Mouse (Mus musculus): ENCODE results near the gene Gm20388. TPM values are rescaled to one million over a fixed set of nuclear protein-coding genes. Genes with fewer than 3 reads are reported as not detected.

Gene Gm20388
- total RNA-seq, 1 experiment: 27.0 TPM

- Histone ChIP-seq H3K27ac (ENCODE audit: insufficient read depth, low read depth, low read length, poor library complexity, severe bottlenecking) (no peak overlapping the region), H3K36me3 (ENCODE audit: control insufficient read depth, insufficient read depth, low read length, poor library complexity, severe bottlenecking) (no peaks in the 10 kb centered on the region), H3K9ac (ENCODE audit: insufficient read depth, low read depth, low read length, poor library complexity, severe bottlenecking) (no peak overlapping the region), H3K4me1 (ENCODE audit: control insufficient read depth in 2 of 2, insufficient read depth in 2 of 2, low read length in 2 of 2, poor library complexity in 1 of 2) (no peaks in the 10 kb centered on the region; a peak in 1 of 4 replicates), H3K4me3 (ENCODE audit: insufficient read depth in 1 of 2, low read depth in 1 of 2, low read length in 2 of 2, poor library complexity in 1 of 2, severe bottlenecking in 1 of 2) (no peak overlapping the region), H3K9me3 (ENCODE audit: control insufficient read depth, insufficient read depth, low read depth, low read length) (no peaks in the 10 kb centered on the region)
- DNase-seq (ENCODE audit: low read depth, low spot score): no peak
- TF ChIP-seq ZNF384 (IDR thresholded peaks at IDR 0.05; ENCODE audit: low read depth, low read length) (no peak), HCFC1 (IDR thresholded peaks at IDR 0.05; ENCODE audit: borderline replicate concordance, insufficient read depth, low read length) (no peak), ZC3H11A (IDR thresholded peaks at IDR 0.05; ENCODE audit: borderline replicate concordance, low read depth, low read length) (no peak), MAFK (IDR thresholded peaks at IDR 0.05; ENCODE audit: insufficient read depth, low read depth, low read length) (no peak), CHD2 (IDR thresholded peaks at IDR 0.05; ENCODE audit: low read depth, low read length) (no peak)
- in situ Hi-C loops (cut with MboI; ENCODE audit: low sequenced_read_pairs in 2 of 2, unreplicated experiment in 2 of 2): no loop called here
Observed at GRCm38 (mm10) chr8:122836696-122837095, 2926.1 kb downstream of the Gm20388 start.

DNA sequence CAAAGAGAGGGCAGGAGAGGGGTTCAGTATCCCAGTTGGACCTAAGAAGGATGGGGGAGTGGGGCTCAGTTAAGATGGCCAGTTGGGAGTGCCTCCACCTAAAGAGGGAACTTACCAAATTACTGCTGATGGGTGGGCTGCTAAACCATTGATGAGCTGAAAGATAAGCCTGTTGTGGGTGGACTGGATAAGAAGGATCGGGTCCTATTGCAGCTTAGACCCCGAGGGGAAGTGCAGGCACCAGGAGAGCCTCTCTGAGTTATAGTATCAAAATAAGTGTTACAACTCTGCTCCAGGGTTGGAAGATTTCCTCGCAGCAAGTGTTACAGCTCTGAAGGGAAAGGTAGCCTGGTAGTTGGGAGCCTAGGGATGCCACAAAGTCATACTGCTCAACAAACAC lies 2933.5 kb downstream of the Gm20388 start:
- Histone ChIP-seq H3K4me1 (ENCODE audit: control insufficient read depth in 2 of 2, insufficient read depth in 2 of 2, low read length in 2 of 2, poor library complexity in 1 of 2) (0 out of 4 replicates have a peak, but pooled peaks cover 0 to under 1% of the 10 kb centered on the region in 2 experiments), H3K27ac (ENCODE audit: insufficient read depth, low read depth, low read length, poor library complexity, severe bottlenecking) (no peak overlapping the region), H3K9me3 (ENCODE audit: control insufficient read depth, insufficient read depth, low read depth, low read length) (no peaks in the 10 kb centered on the region), H3K9ac (ENCODE audit: insufficient read depth, low read depth, low read length, poor library complexity, severe bottlenecking) (no peak overlapping the region), H3K4me3 (ENCODE audit: insufficient read depth in 1 of 2, low read depth in 1 of 2, low read length in 2 of 2, poor library complexity in 1 of 2, severe bottlenecking in 1 of 2) (no peak overlapping the region), H3K36me3 (ENCODE audit: control insufficient read depth, insufficient read depth, low read length, poor library complexity, severe bottlenecking) (no peaks in the 10 kb centered on the region)
- no peak for TF ChIP-seq ZNF384 (IDR thresholded peaks at IDR 0.05; ENCODE audit: low read depth, low read length)
- DNase-seq (ENCODE audit: low read depth, low spot score): no peak
- in situ Hi-C loops (cut with MboI; ENCODE audit: low sequenced_read_pairs in 2 of 2, unreplicated experiment in 2 of 2): no loop called here

DNA sequence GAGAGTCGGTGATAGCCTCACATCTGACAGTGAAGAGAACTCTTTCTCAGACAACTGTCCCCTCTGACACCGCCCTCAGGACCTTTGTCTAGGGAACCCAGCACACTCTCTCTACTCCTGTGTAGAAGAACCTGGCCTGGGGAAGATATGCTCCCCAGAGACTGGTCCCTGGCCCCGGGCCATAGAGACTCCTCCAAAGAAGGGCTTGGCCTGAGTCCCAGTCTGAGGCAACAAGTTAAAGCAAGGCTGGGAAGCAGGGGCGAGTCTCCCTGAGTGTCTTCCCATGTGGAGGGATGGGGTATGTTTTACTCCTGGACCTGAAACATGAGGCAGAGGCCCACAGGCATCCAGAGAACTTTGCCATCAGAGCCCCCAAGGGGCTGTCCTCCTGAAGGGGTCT lies 2935.0 kb downstream of the Gm20388 start:
- in situ Hi-C loops (cut with MboI; ENCODE audit: low sequenced_read_pairs in 2 of 2, unreplicated experiment in 2 of 2): no loop called here
- no peaks in the 10 kb centered on the region for H3K9me3 ChIP-seq (ENCODE audit: control insufficient read depth, insufficient read depth, low read depth, low read length)
- H3K4me1 ChIP-seq (ENCODE audit: control insufficient read depth in 2 of 2, insufficient read depth in 2 of 2, low read length in 2 of 2, poor library complexity in 1 of 2): 0 out of 4 replicates have a peak, but pooled peaks cover 0 to 2% of the 10 kb centered on the region in 2 experiments
- H3K4me3 ChIP-seq (ENCODE audit: insufficient read depth in 1 of 2, low read depth in 1 of 2, low read length in 2 of 2, poor library complexity in 1 of 2, severe bottlenecking in 1 of 2): no peak overlapping the region
- H3K36me3 ChIP-seq (ENCODE audit: control insufficient read depth, insufficient read depth, low read length, poor library complexity, severe bottlenecking): no peaks in the 10 kb centered on the region
- DNase-seq (ENCODE audit: low read depth, low spot score): no peak
- no peak overlapping the region for H3K9ac ChIP-seq (ENCODE audit: insufficient read depth, low read depth, low read length, poor library complexity, severe bottlenecking)
- TF ChIP-seq MAFK (IDR thresholded peaks at IDR 0.05; ENCODE audit: insufficient read depth, low read depth, low read length) (no peak), CHD2 (IDR thresholded peaks at IDR 0.05; ENCODE audit: low read depth, low read length) (no peak), HCFC1 (IDR thresholded peaks at IDR 0.05; ENCODE audit: borderline replicate concordance, insufficient read depth, low read length) (no peak), ZNF384 (IDR thresholded peaks at IDR 0.05; ENCODE audit: low read depth, low read length) (no peak), ZC3H11A (IDR thresholded peaks at IDR 0.05; ENCODE audit: borderline replicate concordance, low read depth, low read length) (no peak)
- no peak overlapping the region for H3K27ac ChIP-seq (ENCODE audit: insufficient read depth, low read depth, low read length, poor library complexity, severe bottlenecking)

DNA sequence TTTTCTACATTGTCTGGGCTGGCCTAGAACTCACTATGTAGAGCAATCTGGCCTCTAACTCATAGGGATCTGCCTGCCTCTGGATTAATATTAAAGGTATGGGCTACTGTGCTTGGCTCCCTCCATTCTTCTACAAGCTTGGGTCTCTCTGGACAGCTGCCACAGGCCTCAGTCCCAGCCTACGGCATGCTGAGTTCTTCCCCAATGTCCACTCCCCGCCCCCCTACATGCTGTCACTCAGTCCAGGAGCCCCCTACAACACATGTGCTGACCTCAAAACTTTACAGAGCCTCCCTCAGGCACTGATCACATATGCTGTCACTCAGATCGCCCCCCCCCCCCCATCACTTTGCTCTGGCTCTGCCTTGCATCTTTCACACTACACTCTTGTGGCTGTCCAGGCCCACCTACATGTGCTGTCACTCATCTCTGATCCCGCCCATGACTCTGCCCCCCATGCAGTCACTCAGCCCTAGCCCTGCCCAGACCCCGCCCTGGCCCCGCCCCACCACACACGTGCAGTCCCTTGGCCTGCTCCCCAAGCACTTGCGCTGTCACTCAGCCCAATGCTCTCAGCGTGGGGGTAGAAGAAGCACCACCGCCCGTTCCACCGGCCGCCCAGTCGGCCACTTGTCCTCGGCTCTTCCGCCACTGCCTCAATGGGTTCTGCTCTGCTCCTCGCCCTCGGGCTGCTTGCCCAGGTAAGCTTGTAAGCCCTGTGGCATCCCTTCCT lies 2937.4 kb downstream of the Gm20388 start, which contains the start of gene Cdh15:
Gene Cdh15, plus strand, starts transcription at position 138 of the 733 bp plus-strand sequence.
- Histone ChIP-seq H3K27ac (ENCODE audit: insufficient read depth, low read depth, low read length, poor library complexity, severe bottlenecking) (no peak within 1 kb of the TSS), H3K9ac (ENCODE audit: insufficient read depth, low read depth, low read length, poor library complexity, severe bottlenecking) (no peak within 1 kb of the TSS), H3K9me3 (ENCODE audit: control insufficient read depth, insufficient read depth, low read depth, low read length) (no peaks in the 10 kb centered on the region), H3K4me1 (ENCODE audit: control insufficient read depth in 2 of 2, insufficient read depth in 2 of 2, low read length in 2 of 2, poor library complexity in 1 of 2) (0 out of 4 replicates have a peak, but pooled peaks cover 0 to 2% of the 10 kb centered on the region in 2 experiments), H3K4me3 (ENCODE audit: insufficient read depth in 1 of 2, low read depth in 1 of 2, low read length in 2 of 2, poor library complexity in 1 of 2, severe bottlenecking in 1 of 2) (peak within 1 kb of the TSS; percentile 46 to 51; a peak in 3 of 4 replicates), H3K36me3 (ENCODE audit: control insufficient read depth, insufficient read depth, low read length, poor library complexity, severe bottlenecking) (no peaks in the 10 kb centered on the region)
- in situ Hi-C loops (cut with MboI; ENCODE audit: low sequenced_read_pairs in 2 of 2, unreplicated experiment in 2 of 2): no loop called here
- TF ChIP-seq HCFC1 (IDR thresholded peaks at IDR 0.05; ENCODE audit: borderline replicate concordance, insufficient read depth, low read length): no peak
- TF ChIP-seq MAFK (IDR thresholded peaks at IDR 0.05; ENCODE audit: insufficient read depth, low read depth, low read length): no peak
- no peak for TF ChIP-seq CHD2 (IDR thresholded peaks at IDR 0.05; ENCODE audit: low read depth, low read length)
- TF ChIP-seq ZNF384 (IDR thresholded peaks at IDR 0.05; ENCODE audit: low read depth, low read length): no peak
- no peak for TF ChIP-seq ZC3H11A (IDR thresholded peaks at IDR 0.05; ENCODE audit: borderline replicate concordance, low read depth, low read length)
- peak; percentile 59 for DNase-seq (ENCODE audit: low read depth, low spot score)
